Mouse (Mus musculus) forebrain, embryonic 16.5 days (tissue): ENCODE measurements at regions not wholly inside any gene's neighbourhood (a gene's known extent, or its start where the extent isn't known, plus 50 kb on each side); places are given as distances from the start of the nearest gene placed in this dataset.
A peak's percentile ranks its signal among the peaks of the same experiment; 100 is the strongest.

Experiments
- ATAC-seq: fragments of 200-750 bp; cut with Nextera tagmentation; 2 replicates; pipeline ENCODE4 v1.8.0; 2017; ENCODE audit warnings: mild to moderate bottlenecking, moderate library complexity
- H3K27ac ChIP-seq: fragments of 300-500 bp; sonication (generic); 2 replicates; pipeline ENCODE4 v1.5.1; 2014; ENCODE audit warnings: low read length, control low read depth
- H3K27me3 ChIP-seq: fragments of 300-500 bp; sonication (generic); replicated peaks from 2 replicates; pipeline ENCODE4 v1.6.1; 2014; ENCODE audit warnings: low read length; ENCODE audit not compliant: control insufficient read depth, insufficient read depth
- H3K36me3 ChIP-seq: fragments of 300-500 bp; sonication (generic); 2 replicates; pipeline ENCODE4 v1.6.1; 2014; ENCODE audit not compliant: control insufficient read depth, insufficient read depth
- H3K4me1 ChIP-seq: fragments of 300-500 bp; sonication (generic); replicated peaks from 2 replicates; pipeline ENCODE4 v1.6.1; 2014; ENCODE audit warnings: low read length; ENCODE audit not compliant: control insufficient read depth, insufficient read depth
- H3K4me2 ChIP-seq: fragments of 300-500 bp; sonication (generic); 2 replicates; pipeline ENCODE4 v1.6.1; 2014; ENCODE audit warnings: mild to moderate bottlenecking, low read length, control low read depth
- H3K4me3 ChIP-seq: fragments of 300-500 bp; sonication (generic); replicated peaks from 2 replicates; pipeline ENCODE4 v1.5.1; 2014; ENCODE audit warnings: mild to moderate bottlenecking, low read length, control low read depth
- H3K9ac ChIP-seq: fragments of 300-500 bp; sonication (generic); replicated peaks from 2 replicates; pipeline ENCODE4 v1.6.1; 2014; ENCODE audit warnings: low read depth, low read length, control low read depth
- H3K9me3 ChIP-seq: fragments of 300-500 bp; sonication (generic); 2 replicates; pipeline ENCODE4 v1.6.1; 2016; ENCODE audit warnings: low read length; ENCODE audit not compliant: control insufficient read depth
- WGBS: fragments of 180-500 bp; shearing (Covaris S2); extraction: QIAGEN DNeasy Blood & Tissue Kit; methylation state at CpG from one replicate; pipeline ENCODE4 v1.1.7; 2014; 5-methylcytosine and 5-hydroxymethylcytosine counted together

- H3K36me3 ChIP-seq = no peaks in the 10 kb centered on the region
- H3K4me1 ChIP-seq = no peaks in the 10 kb centered on the region
- H3K9ac ChIP-seq = no peak overlapping the region
- ATAC-seq = no peak
- H3K4me3 ChIP-seq = no peak overlapping the region
- H3K27me3 ChIP-seq = no peaks in the 10 kb centered on the region
- WGBS = 13% methylated on average over 1 of the region's 1 CpGs
- H3K4me2 ChIP-seq = no peak overlapping the region
- H3K9me3 ChIP-seq = no peaks in the 10 kb centered on the region
- no peak overlapping the region for H3K27ac ChIP-seq
Observed at GRCm38 (mm10) chr3:39115441-39115840, 228.7 kb downstream of the Fat4 start.

- ATAC-seq = no peak
- H3K27ac ChIP-seq = no peak overlapping the region
- 89% methylated on average over 1 of the region's 1 CpGs for WGBS
Observed at GRCm38 (mm10) chr3:39122250-39122649, 235.5 kb downstream of the Fat4 start.

GRCm38 (mm10) chr3:39130532-39130931, 243.8 kb downstream of the Fat4 start:
- ATAC-seq = no peak
- H3K4me2 ChIP-seq = no peak overlapping the region
- H3K9me3 ChIP-seq = no peaks in the 10 kb centered on the region
- H3K4me3 ChIP-seq = no peak overlapping the region
- no peak overlapping the region for H3K27ac ChIP-seq
- H3K36me3 ChIP-seq = no peaks in the 10 kb centered on the region
- no peak overlapping the region for H3K9ac ChIP-seq
- H3K4me1 ChIP-seq = no peaks in the 10 kb centered on the region
- no peaks in the 10 kb centered on the region for H3K27me3 ChIP-seq
- WGBS = 82% methylated on average over 3 of the region's 3 CpGs

More at GRCm38 (mm10) chr3:39122250-39122649, 235.5 kb downstream of the Fat4 start:
- H3K4me3 ChIP-seq = no peak overlapping the region
- H3K4me2 ChIP-seq = no peak overlapping the region
- H3K4me1 ChIP-seq = no peaks in the 10 kb centered on the region
- H3K9me3 ChIP-seq = no peaks in the 10 kb centered on the region
- H3K27me3 ChIP-seq = no peaks in the 10 kb centered on the region
- no peak overlapping the region for H3K9ac ChIP-seq
- no peaks in the 10 kb centered on the region for H3K36me3 ChIP-seq

GRCm38 (mm10) chr3:39165006-39165667, 278.4 kb downstream of the Fat4 start:
- no peak for ATAC-seq
- Histone ChIP-seq H3K4me2 (no peak overlapping the region), H3K4me3 (no peak overlapping the region), H3K9ac (no peak overlapping the region), H3K4me1 (no peaks in the 10 kb centered on the region), H3K27ac (no peak overlapping the region), H3K27me3 (no peaks in the 10 kb centered on the region), H3K36me3 (no peaks in the 10 kb centered on the region), H3K9me3 (no peaks in the 10 kb centered on the region)
- WGBS = 90% methylated on average over 6 of the region's 6 CpGs

GRCm38 (mm10) chr3:39182646-39183045, 295.9 kb downstream of the Fat4 start:
- H3K9me3 ChIP-seq = 0 out of 2 replicates have a peak, but pooled peaks cover 3% of the 10 kb centered on the region
- 84% methylated on average over 3 of the region's 3 CpGs for WGBS
- ATAC-seq = no peak
- no peaks in the 10 kb centered on the region for H3K36me3 ChIP-seq
- no peak overlapping the region for H3K4me2 ChIP-seq
- no peak overlapping the region for H3K27ac ChIP-seq
- H3K4me1 ChIP-seq = no peaks in the 10 kb centered on the region
- no peaks in the 10 kb centered on the region for H3K27me3 ChIP-seq
- H3K9ac ChIP-seq = no peak overlapping the region
- no peak overlapping the region for H3K4me3 ChIP-seq

GRCm38 (mm10) chr3:39195102-39195501, 308.4 kb downstream of the Fat4 start:
- no peak for ATAC-seq
- Histone ChIP-seq H3K27me3 (no peaks in the 10 kb centered on the region), H3K36me3 (no peaks in the 10 kb centered on the region), H3K4me3 (no peak overlapping the region), H3K9me3 (no peaks in the 10 kb centered on the region), H3K4me2 (no peak overlapping the region), H3K9ac (no peak overlapping the region), H3K4me1 (no peaks in the 10 kb centered on the region), H3K27ac (no peak overlapping the region)
- 67% methylated on average over 6 of the region's 6 CpGs for WGBS

GRCm38 (mm10) chr3:39202662-39203061, 315.9 kb downstream of the Fat4 start:
- WGBS = 48% methylated on average over 7 of the region's 7 CpGs
- ATAC-seq = no peak

GRCm38 (mm10) chr3:39208651-39209050, 321.9 kb downstream of the Fat4 start:
- peak; percentile 43; the same call in 1 of the 2 replicates for ATAC-seq
- H3K27me3 ChIP-seq = no peaks in the 10 kb centered on the region
- peaks cover 14% of the 10 kb centered on the region for H3K4me1 ChIP-seq
- no peaks in the 10 kb centered on the region for H3K9me3 ChIP-seq
- H3K4me3 ChIP-seq = no peak overlapping the region
- no peaks in the 10 kb centered on the region for H3K36me3 ChIP-seq
- no peak overlapping the region for H3K4me2 ChIP-seq
- WGBS = 25% methylated on average over 1 of the region's 1 CpGs
- peak overlapping the region; percentile 63; the same call in 1 of the 2 replicates for H3K27ac ChIP-seq
- H3K9ac ChIP-seq = no peak overlapping the region

More at GRCm38 (mm10) chr3:39202662-39203061, 315.9 kb downstream of the Fat4 start:
- Histone ChIP-seq H3K4me3 (no peak overlapping the region), H3K27me3 (no peaks in the 10 kb centered on the region), H3K4me1 (peaks cover 4% of the 10 kb centered on the region; the same call in 1 of the 2 replicates), H3K27ac (no peak overlapping the region), H3K9ac (no peak overlapping the region), H3K36me3 (no peaks in the 10 kb centered on the region), H3K4me2 (no peak overlapping the region), H3K9me3 (no peaks in the 10 kb centered on the region)

GRCm38 (mm10) chr3:39209382-39210165, 322.8 kb downstream of the Fat4 start:
- peak overlapping the region; percentile 77 for H3K27ac ChIP-seq
- no peak overlapping the region for H3K9ac ChIP-seq
- 43% methylated on average over 8 of the region's 8 CpGs for WGBS
- no peaks in the 10 kb centered on the region for H3K27me3 ChIP-seq
- ATAC-seq = peak; percentile 93
- H3K4me3 ChIP-seq = no peak overlapping the region
- no peaks in the 10 kb centered on the region for H3K9me3 ChIP-seq
- H3K4me1 ChIP-seq = peaks cover 14% of the 10 kb centered on the region
- no peaks in the 10 kb centered on the region for H3K36me3 ChIP-seq
- H3K4me2 ChIP-seq = no peak overlapping the region
